Mouse (Mus musculus): ENCODE measurements around the gene Fggy.

- TF ChIP-seq CTCF (IDR thresholded peaks at IDR 0.05; ENCODE audit: low read depth, low read length) (no peak), POLR2A (IDR thresholded peaks at IDR 0.05; ENCODE audit: extremely low read depth, insufficient read depth, low read length) (no peak)
Observed at GRCm38 (mm10) chr4:95845981-95846617, 288.8 kb downstream of the Fggy start.
